Mouse (Mus musculus) B cell, adult 2 months (primary cell): ENCODE results near the gene Poc1b.

Experiments
- DNase-seq, 2 experiments: peaks; one replicate each; pipeline ENCODE4 v3.0.0; 2022

Poc1b gene

GRCm38 (mm10) chr10:99163002-99163401 is 56.2 kb downstream of the Poc1b start:
- DNase-seq = no peak

- DNase-seq = peak; percentile 46 to 58
These were observed 58.1 kb downstream of the Poc1b start for GRCm38 (mm10) chr10:99164871-99165477.

GRCm38 (mm10) chr10:99165751-99166282 is 59.0 kb downstream of the Poc1b start:
- DNase-seq = no peak

- no peak for DNase-seq
These were observed 59.6 kb downstream of the Poc1b start for GRCm38 (mm10) chr10:99166392-99166791.

GRCm38 (mm10) chr10:99168404-99168803 is 61.6 kb downstream of the Poc1b start:
- DNase-seq = no peak

GRCm38 (mm10) chr10:99168840-99169764 is 62.3 kb downstream of the Poc1b start:
- DNase-seq = peak; percentile 35 to 38

- no peak for DNase-seq
These were observed 62.9 kb downstream of the Poc1b start for GRCm38 (mm10) chr10:99169765-99170129.

- DNase-seq = peak in 1 of 2 experiments; percentile 25
These were observed 65.2 kb downstream of the Poc1b start for GRCm38 (mm10) chr10:99171961-99172497.

- DNase-seq = no peak
These were observed 66.2 kb downstream of the Poc1b start for GRCm38 (mm10) chr10:99172906-99173507.

- no peak for DNase-seq
These were observed 70.1 kb downstream of the Poc1b start for GRCm38 (mm10) chr10:99176911-99177310.

- peak; percentile 34 to 39 for DNase-seq
These were observed 71.3 kb downstream of the Poc1b start for GRCm38 (mm10) chr10:99178118-99178517.

GRCm38 (mm10) chr10:99179122-99179521 is 72.3 kb downstream of the Poc1b start:
- DNase-seq = no peak

GRCm38 (mm10) chr10:99179566-99179965 is 72.7 kb downstream of the Poc1b start:
- no peak for DNase-seq

GRCm38 (mm10) chr10:99181497-99181896 is 74.7 kb downstream of the Poc1b start:
- no peak for DNase-seq

GRCm38 (mm10) chr10:99182107-99182506 is 75.3 kb downstream of the Poc1b start:
- DNase-seq = peak; percentile 56 to 63

GRCm38 (mm10) chr10:99188175-99188574 is 81.3 kb downstream of the Poc1b start:
- DNase-seq = no peak

- no peak for DNase-seq
These were observed 82.1 kb downstream of the Poc1b start for GRCm38 (mm10) chr10:99188656-99189603.

- peak; percentile 81 to 84 for DNase-seq
These were observed 84.0 kb downstream of the Poc1b start for GRCm38 (mm10) chr10:99190798-99191197.

GRCm38 (mm10) chr10:99194451-99195055 is 87.7 kb downstream of the Poc1b start:
- DNase-seq = no peak

- no peak for DNase-seq
These were observed 89.7 kb downstream of the Poc1b start for GRCm38 (mm10) chr10:99196556-99196955.

GRCm38 (mm10) chr10:99197125-99197524 is 90.3 kb downstream of the Poc1b start:
- DNase-seq = no peak
